Mouse (Mus musculus) A20 (cell line): ENCODE results near the gene Tbck.

Source experiments
- DNase-seq: peaks from one replicate; pipeline ENCODE4 v3.0.0-alpha.2; 2011; ENCODE audit warnings: low read depth, low spot score

Gene Tbck

DNA sequence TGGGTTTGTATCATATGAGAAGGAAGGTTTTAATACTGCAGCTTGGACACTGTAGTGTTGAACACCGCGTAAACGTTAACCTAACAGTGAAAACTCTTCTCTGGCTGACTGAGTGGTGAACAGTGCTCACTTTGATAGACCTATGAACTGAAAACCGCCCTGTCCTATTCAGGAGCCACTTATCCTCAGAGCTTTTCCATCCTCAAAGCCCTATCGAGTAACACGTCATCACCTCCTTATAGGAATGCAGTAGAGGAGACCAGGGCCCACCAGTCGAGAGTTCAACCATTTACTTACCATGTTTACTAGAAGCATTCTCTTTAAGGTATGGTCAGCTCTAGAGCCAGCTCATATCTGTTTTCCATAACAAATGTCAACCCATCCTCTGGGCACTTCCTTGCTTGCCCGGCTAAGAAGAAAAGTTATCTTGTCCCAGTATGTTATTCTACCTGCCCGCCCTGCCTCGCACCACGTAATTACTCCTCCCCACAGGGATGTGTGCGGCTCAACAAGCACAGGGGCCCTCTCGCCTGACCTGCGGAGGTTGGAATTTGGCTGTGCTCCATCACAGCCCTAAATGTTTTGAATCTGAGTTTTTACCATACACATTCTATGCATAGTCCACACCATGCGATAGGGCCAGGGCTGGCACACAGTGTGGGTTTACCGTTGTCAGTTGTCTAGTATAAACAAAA lies 147.4 kb downstream of the Tbck start:
- DNase-seq = no peak

GRCm38 (mm10) chr3:132835118-132835794 lies 151.3 kb downstream of the Tbck start:
- DNase-seq = no peak

DNA sequence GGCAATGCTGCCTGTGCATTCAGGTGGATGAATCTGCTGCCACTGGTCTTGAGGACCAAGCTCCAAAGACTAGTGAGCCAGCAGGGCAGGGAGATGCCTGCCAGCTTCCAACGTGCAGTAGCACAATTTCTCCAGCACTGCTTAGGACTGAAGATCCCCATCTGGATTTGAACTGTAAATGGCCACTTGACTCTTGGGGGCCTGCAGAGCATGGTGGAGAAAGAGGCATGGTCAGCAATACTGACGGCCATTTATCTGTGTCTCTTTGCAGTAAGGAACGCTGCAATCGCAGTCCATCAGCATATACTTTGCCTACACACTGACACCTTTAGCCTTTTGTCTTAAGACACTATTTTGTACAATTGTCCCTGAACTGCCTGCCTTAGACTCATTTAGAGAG lies 153.2 kb downstream of the Tbck start:
- no peak for DNase-seq

GRCm38 (mm10) chr3:132838656-132839417 lies 154.9 kb downstream of the Tbck start:
- no peak for DNase-seq

DNA sequence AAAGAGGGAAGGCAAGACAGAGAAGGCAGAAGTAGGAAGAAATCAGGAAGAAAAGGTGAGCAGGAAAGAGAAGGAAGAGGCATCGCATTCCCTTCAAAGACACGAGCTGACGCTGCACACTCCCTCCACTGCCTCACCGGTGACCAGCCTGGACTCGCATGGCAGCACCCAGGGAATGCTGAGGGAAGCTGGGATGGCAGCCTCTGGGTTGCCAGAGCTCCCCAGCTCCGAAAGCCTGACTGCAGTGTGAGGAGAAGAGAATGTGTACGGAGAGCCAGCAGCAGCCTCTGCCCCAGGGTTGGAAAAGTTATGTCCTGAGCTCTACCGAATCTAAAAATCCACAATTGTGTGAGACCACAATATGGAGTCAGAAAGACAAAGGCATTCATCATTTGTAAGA lies 155.6 kb downstream of the Tbck start:
- DNase-seq = no peak

DNA sequence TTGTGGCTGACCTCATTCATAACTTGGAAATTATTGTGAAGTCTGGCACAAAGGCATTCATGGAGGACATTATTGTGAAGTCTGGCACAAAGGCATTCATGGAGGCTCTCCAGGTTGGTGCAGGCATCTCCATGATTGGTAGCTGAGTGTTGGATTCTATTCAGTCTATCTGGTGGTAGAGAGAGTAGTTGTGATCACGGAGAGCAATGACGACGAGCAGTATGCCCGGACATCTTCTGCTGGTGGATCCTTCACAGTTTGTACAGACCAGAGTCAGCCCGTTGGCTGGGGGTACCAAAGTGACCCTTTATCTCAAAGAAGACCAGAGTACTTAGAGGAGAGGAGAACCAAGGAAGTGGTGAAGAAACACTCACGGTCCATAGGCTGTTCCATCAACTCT lies 158.7 kb downstream of the Tbck start:
- DNase-seq = no peak

- no peak for DNase-seq
These were observed 165.7 kb downstream of the Tbck start for GRCm38 (mm10) chr3:132849669-132850068.

GRCm38 (mm10) chr3:132850431-132850830 lies 166.5 kb downstream of the Tbck start:
- DNase-seq = no peak

GRCm38 (mm10) chr3:132851417-132851816 lies 167.5 kb downstream of the Tbck start:
- DNase-seq = no peak

DNA sequence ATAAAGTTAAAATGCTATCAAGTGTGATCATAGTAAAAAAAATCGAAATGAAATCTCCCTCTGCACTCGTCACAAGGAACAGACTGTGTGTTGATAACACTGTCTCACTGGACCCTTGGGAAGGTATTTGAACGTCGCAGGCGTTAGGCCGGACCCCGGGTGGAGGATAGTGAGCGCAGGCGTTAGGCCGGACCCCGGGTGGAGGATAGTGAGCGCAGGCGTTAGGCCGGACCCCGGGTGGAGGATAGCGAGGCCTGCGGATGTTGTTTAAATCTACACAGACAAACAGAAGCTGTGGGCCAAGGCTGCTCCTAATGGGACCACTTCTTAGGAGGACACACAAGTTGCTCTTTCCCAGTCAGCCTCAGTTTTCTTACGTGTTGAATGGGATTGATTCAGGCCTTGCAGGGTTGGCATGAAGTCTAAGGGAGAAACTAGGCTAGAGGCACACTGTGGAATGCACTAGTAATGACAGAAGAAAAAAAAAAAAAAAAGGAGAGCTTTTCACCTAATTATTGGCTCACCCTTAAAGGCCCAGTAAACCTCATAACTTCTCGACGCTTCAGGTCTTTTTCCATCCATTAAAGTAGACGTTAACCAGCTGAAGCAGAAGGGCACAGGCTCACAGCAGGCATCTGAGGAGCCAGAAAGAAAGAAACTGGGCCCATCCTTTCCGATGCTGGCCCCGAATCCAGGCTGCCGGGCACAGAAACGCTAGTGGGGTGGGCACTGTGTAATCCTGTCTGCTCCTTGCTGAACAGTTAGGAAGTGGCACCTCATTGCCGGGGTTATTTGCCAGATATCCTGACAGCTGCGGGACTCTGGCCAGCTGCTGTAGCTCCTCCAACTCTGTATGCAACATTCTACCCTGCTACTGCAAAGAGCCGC lies 168.1 kb downstream of the Tbck start:
- no peak for DNase-seq

DNA sequence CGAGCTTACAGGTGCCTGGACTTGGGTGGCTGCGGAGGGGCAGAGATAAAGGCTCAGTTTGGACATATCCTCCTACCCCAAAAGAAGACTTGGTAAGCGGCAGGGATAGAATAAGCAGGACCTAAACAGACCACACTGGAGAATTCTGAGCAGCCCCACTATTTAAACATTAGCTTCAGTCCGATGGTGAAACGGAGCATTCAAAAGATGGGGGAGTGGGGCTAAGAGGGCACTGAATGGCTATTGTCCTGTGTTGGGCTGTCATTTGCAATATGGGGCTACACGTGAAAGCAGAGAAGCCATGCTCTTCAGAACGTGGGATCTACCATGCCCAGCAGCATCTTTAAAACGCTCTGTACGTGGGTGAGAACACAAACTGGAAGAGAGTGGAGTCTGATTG lies 170.3 kb downstream of the Tbck start:
- DNase-seq = no peak

DNA sequence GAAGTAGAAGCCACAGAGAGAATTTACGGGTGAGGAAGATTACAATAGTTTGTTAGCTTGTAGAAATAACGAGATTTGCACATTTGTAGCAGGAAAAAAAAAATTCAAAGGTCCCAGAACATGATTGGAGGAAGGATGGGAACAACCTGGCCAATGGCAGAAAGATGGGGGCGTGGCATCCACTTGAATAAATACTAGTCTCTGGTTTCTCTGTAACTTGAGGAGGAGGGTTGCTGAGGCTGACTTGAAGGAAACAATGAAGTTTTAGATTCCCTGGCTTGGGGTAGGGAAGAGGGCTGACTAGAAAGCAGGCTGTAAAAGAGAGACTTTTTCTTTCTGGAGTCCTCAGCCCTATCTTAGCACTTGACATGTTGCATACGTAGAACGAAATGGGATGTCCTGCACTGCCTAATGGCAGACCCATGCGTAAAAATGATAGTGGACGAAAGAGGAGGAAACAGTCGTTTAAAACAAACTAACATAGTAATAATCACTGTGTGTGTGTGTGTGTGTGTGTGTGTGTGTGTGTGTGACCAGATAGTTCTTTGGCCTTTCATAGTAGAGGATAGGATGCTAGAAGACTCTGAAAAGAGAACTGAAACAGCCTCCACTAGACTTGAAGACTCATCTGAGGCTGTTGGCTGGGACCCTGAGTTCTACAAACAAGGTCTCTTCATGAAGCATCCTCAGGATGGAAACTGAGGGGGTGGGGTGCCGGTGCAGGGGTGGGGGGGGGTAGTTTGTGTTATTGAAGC lies 171.7 kb downstream of the Tbck start:
- DNase-seq = peak; percentile 14

GRCm38 (mm10) chr3:132856651-132857050 lies 172.7 kb downstream of the Tbck start:
- no peak for DNase-seq

DNA sequence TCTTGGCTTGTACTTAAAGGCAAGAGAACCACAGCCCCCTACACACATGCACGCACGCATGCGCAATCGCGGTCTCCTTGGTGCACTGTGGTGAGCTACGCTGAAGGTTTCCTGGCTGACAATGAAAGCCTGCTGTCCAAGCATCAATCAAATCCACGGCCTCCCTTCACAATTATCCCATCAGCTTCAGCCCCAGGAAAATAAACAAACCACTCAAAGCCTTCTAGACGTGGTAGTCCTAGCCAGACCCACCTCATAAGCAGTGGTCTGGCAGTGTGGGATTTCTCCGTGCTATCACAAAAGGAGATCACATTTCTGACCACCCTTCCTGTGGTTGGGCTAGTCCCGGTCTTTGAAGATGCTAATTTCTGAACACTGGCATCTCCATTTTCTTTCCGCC lies 174.9 kb downstream of the Tbck start:
- DNase-seq = no peak

DNA sequence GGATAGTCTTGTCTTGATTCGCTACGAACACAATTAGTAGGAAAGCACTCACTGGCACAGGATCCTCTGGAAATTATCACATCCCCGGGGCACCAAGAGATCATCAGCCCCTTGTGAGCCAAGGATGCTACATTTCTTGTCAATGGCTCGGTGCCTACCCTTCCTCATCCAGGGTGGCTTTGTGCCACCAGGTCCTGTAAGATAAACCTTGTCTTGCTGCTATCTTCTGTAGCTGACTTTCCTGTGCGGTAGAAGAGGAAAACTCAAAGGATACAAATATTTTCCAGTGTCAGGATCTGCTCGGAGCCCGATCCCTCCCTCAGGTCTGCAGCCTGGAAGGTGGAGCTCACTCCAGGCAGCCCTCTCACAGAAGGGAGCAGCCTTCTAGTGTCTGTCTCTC lies 175.6 kb downstream of the Tbck start:
- no peak for DNase-seq

DNA sequence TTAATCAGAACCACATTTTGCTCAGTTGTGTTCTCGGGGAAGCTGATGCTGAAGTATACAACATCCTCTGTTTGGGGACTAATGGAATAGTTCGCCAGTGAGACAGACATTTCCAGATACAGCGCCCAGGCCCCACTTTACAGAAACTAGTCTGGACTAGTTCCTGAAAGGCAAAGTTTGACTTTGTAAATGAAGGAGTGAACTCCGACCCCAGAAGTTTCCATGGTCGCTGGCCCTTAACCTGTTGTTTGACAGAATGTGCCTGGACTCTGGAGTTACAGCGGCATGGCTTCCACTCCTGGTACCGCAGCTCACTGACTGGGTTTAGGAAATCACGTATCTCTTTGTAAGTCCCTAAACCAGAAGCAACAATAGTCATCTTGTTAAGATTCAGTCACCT lies 176.9 kb downstream of the Tbck start:
- no peak for DNase-seq

GRCm38 (mm10) chr3:132863843-132864242 lies 179.9 kb downstream of the Tbck start:
- no peak for DNase-seq

DNA sequence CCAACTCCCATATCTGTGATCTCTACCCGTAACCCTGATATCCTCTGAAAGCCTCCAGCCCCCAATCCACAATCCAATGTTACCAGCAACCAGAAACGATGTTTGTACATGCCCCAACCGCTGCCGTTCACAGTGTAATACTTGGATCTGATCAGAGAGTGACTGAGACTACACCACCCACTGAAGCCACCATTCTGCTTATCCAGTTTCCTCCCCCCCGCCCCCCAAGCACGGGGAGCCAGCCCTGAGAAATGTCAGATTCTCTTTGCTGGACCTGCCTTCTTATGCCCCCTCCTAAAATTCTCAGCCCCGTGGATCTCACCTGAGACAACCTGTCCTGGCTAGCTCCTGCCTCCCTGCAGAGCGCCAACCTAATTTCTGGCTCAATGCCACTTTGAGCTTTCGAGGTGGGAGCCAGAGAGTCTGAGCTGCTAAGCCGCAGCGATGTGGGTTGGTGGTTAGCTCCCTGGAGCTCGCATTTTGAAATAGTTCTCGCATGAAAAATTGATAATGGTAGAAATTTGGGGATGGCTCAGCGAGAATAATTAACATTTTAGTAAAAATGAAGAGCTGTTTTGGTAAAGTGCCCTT lies 180.5 kb downstream of the Tbck start:
- no peak for DNase-seq

GRCm38 (mm10) chr3:132864986-132865385 lies 181.0 kb downstream of the Tbck start:
- DNase-seq = no peak

GRCm38 (mm10) chr3:132865596-132865995 lies 181.7 kb downstream of the Tbck start:
- no peak for DNase-seq

DNA sequence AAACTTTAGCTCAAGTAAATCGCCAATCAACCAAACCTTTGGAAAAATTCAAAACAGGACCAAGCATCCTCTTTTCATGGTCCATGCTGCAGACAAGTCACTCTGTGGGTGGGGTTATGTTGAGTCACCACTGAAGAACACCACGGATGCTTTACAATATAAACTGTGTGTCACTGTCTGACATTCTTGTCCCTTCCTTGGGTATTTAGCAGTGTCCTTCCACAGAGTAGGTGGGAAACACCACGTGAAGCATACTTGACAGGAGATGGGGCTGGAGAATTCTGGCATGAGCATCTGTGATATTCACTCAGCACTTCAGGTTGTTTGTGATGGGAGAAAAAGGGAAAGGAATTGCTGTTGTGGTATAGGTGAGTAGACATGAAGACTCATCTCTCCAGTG lies 183.0 kb downstream of the Tbck start:
- no peak for DNase-seq
